Mouse (Mus musculus) cortical plate, adult 2 months (tissue): Measurements from ENCODE around the gene Dlg2.

Source experiments
- CTCF ChIP-seq: fragments of 200-500 bp; IDR thresholded peaks from 2 replicates; pipeline ENCODE4 v1.5.1; 2011; ENCODE audit warnings: mild to moderate bottlenecking, control low read depth, low read length; ENCODE audit not compliant: insufficient read depth; ENCODE audit errors: extremely low read depth
- POLR2A ChIP-seq: fragments of 200-500 bp; IDR thresholded peaks from 2 replicates; pipeline ENCODE4 v1.6.1; 2011; ENCODE audit warnings: mild to moderate bottlenecking, low read length, control low read depth; ENCODE audit not compliant: insufficient read depth; ENCODE audit errors: extremely low read depth

DNA sequence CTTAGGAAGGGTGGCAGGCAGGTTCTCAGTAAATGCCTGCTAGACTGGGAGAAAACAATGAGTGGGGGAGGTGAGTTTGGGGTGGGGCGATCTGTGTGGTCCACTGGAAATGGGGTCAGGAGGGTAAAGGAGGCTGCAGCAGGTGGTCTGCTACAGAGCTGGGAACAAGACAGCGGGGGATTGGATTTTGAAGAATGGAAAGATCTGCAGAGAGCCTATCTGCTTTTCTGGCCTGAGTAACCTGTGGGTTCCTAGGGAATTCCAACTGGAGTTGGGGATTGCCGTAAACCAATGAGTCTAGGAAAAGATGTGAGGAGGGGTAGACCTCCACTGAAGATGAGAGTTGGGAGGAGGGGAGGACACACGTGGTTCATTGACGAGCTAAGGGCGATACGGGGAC lies 92.7 kb downstream of the Dlg2 start:
- TF ChIP-seq CTCF (no peak), POLR2A (no peak)
